Mouse (Mus musculus) intestine, postnatal 0 days (tissue): ENCODE measurements around the gene Stac2. TPM values are rescaled to one million over a fixed set of nuclear protein-coding genes. Genes with fewer than 3 reads are reported as not detected.

Experiments
- ATAC-seq: fragments of 200-750 bp; cut with Nextera tagmentation; 2 replicates; pipeline ENCODE4 v1.8.0; 2017; ENCODE audit warnings: mild to moderate bottlenecking, moderate TSS enrichment, moderate library complexity
- H3K27ac ChIP-seq: fragments of 300-500 bp; sonication (generic); 2 replicates; pipeline ENCODE4 v1.5.1; 2014; ENCODE audit warnings: mild to moderate bottlenecking, low read depth, low read length, moderate library complexity
- H3K27me3 ChIP-seq: fragments of 300-500 bp; sonication (generic); replicated peaks from 2 replicates; pipeline ENCODE4 v1.6.1; 2014; ENCODE audit warnings: low read length, mixed read lengths; ENCODE audit not compliant: control insufficient read depth, insufficient read depth
- H3K36me3 ChIP-seq: fragments of 300-500 bp; sonication (generic); 2 replicates; pipeline ENCODE4 v1.6.1; 2014; ENCODE audit warnings: mild to moderate bottlenecking, moderate library complexity; ENCODE audit not compliant: control insufficient read depth, insufficient read depth
- H3K4me1 ChIP-seq: fragments of 300-500 bp; sonication (generic); replicated peaks from 2 replicates; pipeline ENCODE4 v1.6.1; 2014; ENCODE audit warnings: antibody characterized with exemption, low read length, mixed read lengths; ENCODE audit not compliant: control insufficient read depth, insufficient read depth
- H3K4me2 ChIP-seq: fragments of 300-500 bp; sonication (generic); replicated peaks from 2 replicates; pipeline ENCODE4 v1.6.1; 2014; ENCODE audit warnings: low read depth, mild to moderate bottlenecking, moderate library complexity
- H3K4me3 ChIP-seq: fragments of 300-500 bp; sonication (generic); 2 replicates; pipeline ENCODE4 v1.5.1; 2014; ENCODE audit warnings: low read depth, low read length
- H3K9ac ChIP-seq: fragments of 300-500 bp; sonication (generic); 2 replicates; pipeline ENCODE4 v1.6.1; 2014; ENCODE audit warnings: mild to moderate bottlenecking, low read depth, low read length
- H3K9me3 ChIP-seq: fragments of 300-500 bp; sonication (generic); 2 replicates; pipeline ENCODE4 v1.6.1; 2016; ENCODE audit warnings: mixed run types; ENCODE audit not compliant: control insufficient read depth
- CTCF ChIP-seq: sonication (generic); IDR thresholded peaks from 2 replicates; pipeline ENCODE4 v1.5.1; 2016; ENCODE audit warnings: low read depth, mild to moderate bottlenecking, control low read depth, antibody characterized with exemption, moderate library complexity
- WGBS: fragments of 180-500 bp; shearing (Covaris S2); extraction: QIAGEN DNeasy Blood & Tissue Kit; methylation state at CpG from one replicate; pipeline ENCODE4 v1.1.7; 2014; 5-methylcytosine and 5-hydroxymethylcytosine counted together
- polyA plus RNA-seq: library from polyadenylated mRNA; unstranded; fragments of >200 nt; fragmentation: Nextera tagmentation; extraction: Ambion mirVana; gene quantifications from 2 replicates; pipeline ENCODE4 v1.2.1, GENCODE M21; 2015

Stac2 gene
- polyA plus RNA-seq, 1 experiment from 2014 or later: 0.13 TPM

DNA sequence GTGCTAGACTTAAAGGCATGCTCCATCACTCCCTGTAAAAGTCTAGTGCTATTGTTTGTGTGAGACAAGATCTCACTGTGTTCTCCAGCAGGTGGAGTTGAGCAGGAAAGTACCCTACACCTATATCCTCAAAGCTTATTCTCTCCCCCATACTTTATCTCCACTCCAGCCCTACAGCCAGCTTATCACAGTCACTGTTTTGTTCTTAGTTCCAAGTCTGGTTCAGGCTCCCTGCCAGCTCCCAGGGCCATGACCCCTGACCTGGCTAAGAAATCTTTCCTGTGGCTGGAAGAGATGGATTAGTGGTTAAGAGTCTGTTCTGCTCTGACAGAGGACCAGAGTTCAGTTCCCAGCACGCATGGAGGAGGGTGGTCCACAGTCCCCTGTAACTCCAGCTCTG lies 6.8 kb downstream of the Stac2 start:
- no peak for TF ChIP-seq CTCF
- Histone ChIP-seq H3K36me3 (no peaks in the 10 kb centered on the region), H3K27ac (no peak overlapping the region), H3K9me3 (no peaks in the 10 kb centered on the region), H3K9ac (no peak overlapping the region), H3K4me1 (no peaks in the 10 kb centered on the region), H3K4me3 (no peak overlapping the region), H3K27me3 (peaks cover 16% of the 10 kb centered on the region), H3K4me2 (no peak overlapping the region)
- 61% methylated on average over 1 of the region's 1 CpGs for WGBS
- ATAC-seq: no peak

DNA sequence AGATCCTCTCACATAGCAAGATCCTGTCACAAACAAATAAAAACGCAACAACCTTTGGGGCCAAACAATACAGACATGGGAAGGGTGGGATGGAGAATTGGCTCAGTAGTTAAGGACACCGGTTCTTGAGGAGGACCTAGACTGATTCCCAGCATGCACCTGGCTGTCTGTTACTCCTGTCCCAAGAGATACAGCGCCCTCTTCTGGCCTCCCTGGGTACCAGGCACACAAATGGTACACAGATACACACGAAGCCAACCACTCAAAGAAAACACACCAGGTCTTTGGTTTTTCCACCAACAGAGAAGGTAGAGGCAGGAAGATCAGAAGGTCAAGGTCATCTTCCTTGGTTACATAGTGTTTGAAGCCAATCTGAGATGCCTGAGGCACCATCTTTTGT lies 7.7 kb downstream of the Stac2 start:
- Histone ChIP-seq H3K4me3 (no peak overlapping the region), H3K4me1 (no peaks in the 10 kb centered on the region), H3K9ac (no peak overlapping the region), H3K27me3 (peaks cover 8% of the 10 kb centered on the region; the same call in 1 of the 2 replicates), H3K9me3 (no peaks in the 10 kb centered on the region), H3K27ac (no peak overlapping the region), H3K4me2 (no peak overlapping the region), H3K36me3 (no peaks in the 10 kb centered on the region)
- WGBS: 67% methylated on average over 4 of the region's 4 CpGs
- peak; percentile 35; the same call in 1 of the 2 replicates for TF ChIP-seq CTCF
- no peak for ATAC-seq

DNA sequence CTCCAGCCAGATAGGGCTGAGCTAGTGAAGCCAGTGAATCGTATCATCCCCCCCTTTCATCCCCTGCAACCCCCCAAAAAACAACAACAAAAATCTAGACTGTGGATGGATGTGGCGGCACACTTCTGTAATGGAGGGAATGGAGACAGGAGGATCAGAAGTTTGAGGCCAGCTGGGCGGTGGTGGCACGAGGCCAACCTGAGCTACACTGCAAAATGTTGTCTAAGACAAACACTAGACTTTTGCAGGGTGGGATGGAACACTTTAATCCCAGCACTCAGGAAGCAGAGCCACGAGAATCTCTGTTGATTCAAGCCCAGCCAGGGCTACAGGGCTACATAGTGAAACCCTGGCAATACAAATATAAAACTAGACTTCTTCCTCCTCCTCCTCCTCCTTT lies 9.2 kb downstream of the Stac2 start:
- H3K9ac ChIP-seq: no peak overlapping the region
- H3K4me3 ChIP-seq: no peak overlapping the region
- H3K27ac ChIP-seq: no peak overlapping the region
- H3K27me3 ChIP-seq: no peaks in the 10 kb centered on the region
- H3K36me3 ChIP-seq: no peaks in the 10 kb centered on the region
- ATAC-seq: no peak
- no peak for TF ChIP-seq CTCF
- WGBS: 60% methylated on average over 5 of the region's 5 CpGs
- no peaks in the 10 kb centered on the region for H3K4me1 ChIP-seq
- H3K4me2 ChIP-seq: no peak overlapping the region
- no peaks in the 10 kb centered on the region for H3K9me3 ChIP-seq

- Histone ChIP-seq H3K27me3 (0 out of 2 replicates have a peak, but pooled peaks cover 6% of the 10 kb centered on the region), H3K27ac (no peak overlapping the region), H3K4me3 (no peak overlapping the region), H3K4me2 (no peak overlapping the region), H3K4me1 (no peaks in the 10 kb centered on the region), H3K9me3 (no peaks in the 10 kb centered on the region), H3K36me3 (no peaks in the 10 kb centered on the region), H3K9ac (no peak overlapping the region)
- 69% methylated on average over 6 of the region's 6 CpGs for WGBS
- TF ChIP-seq CTCF: no peak
- ATAC-seq: no peak
Measured at GRCm38 (mm10) chr11:98042741-98043140, 10.5 kb downstream of the Stac2 start.

GRCm38 (mm10) chr11:98040975-98041374 lies 12.3 kb downstream of the Stac2 start:
- Histone ChIP-seq H3K4me3 (no peak overlapping the region), H3K27me3 (peaks cover 19% of the 10 kb centered on the region), H3K9ac (no peak overlapping the region), H3K36me3 (no peaks in the 10 kb centered on the region), H3K9me3 (no peaks in the 10 kb centered on the region), H3K4me2 (no peak overlapping the region), H3K27ac (no peak overlapping the region), H3K4me1 (no peaks in the 10 kb centered on the region)
- ATAC-seq: no peak
- WGBS: 86% methylated on average over 8 of the region's 8 CpGs
- TF ChIP-seq CTCF: no peak

- no peak for TF ChIP-seq CTCF
- peaks cover 24% of the 10 kb centered on the region for H3K27me3 ChIP-seq
- no peak for ATAC-seq
- no peak overlapping the region for H3K4me2 ChIP-seq
- H3K4me1 ChIP-seq: no peaks in the 10 kb centered on the region
- WGBS: 55% methylated on average over 14 of the region's 14 CpGs
- no peaks in the 10 kb centered on the region for H3K9me3 ChIP-seq
- H3K9ac ChIP-seq: no peak overlapping the region
- H3K4me3 ChIP-seq: no peak overlapping the region
- H3K27ac ChIP-seq: no peak overlapping the region
- H3K36me3 ChIP-seq: no peaks in the 10 kb centered on the region
Measured at GRCm38 (mm10) chr11:98037871-98038270, 15.4 kb downstream of the Stac2 start.

DNA sequence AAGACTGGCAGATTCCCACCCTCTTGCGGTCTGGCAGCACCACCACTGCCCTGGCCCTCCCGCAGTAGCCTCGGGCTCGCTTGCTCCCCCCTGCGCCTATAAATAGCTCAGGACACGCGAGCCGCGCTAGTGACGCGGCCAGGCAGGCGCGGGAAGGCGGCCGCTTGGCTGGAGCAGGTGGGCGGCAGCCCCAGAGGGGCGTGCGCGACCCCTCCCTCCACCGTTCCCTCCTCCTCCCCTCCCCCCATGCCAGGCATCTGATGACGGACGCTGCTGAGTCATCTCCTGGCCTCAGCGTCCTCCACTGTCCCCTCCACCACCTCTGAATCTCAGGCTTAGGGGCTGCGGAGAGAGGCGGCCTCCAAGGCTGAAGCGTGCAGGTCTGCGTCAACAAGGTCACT lies 17.3 kb downstream of the Stac2 start:
- no peaks in the 10 kb centered on the region for H3K9me3 ChIP-seq
- peak; percentile 29; the same call in 1 of the 2 replicates for TF ChIP-seq CTCF
- peak overlapping the region; percentile 63 for H3K4me2 ChIP-seq
- ATAC-seq: 0 out of 2 replicates have a peak, but pooled peaks have one; percentile 19
- H3K27me3 ChIP-seq: peaks cover 24% of the 10 kb centered on the region
- H3K9ac ChIP-seq: no peak overlapping the region
- peak overlapping the region; percentile 22 for H3K4me3 ChIP-seq
- 1% methylated on average over 27 of the region's 27 CpGs for WGBS
- H3K4me1 ChIP-seq: no peaks in the 10 kb centered on the region
- H3K36me3 ChIP-seq: peaks cover 2% of the 10 kb centered on the region
- H3K27ac ChIP-seq: no peak overlapping the region
